Mouse (Mus musculus): Measurements from ENCODE around the gene Lypla2. TPM values are rescaled to one million over a fixed set of nuclear protein-coding genes. Genes with fewer than 3 reads are reported as not detected.
A peak's percentile ranks its signal among the peaks of the same experiment; 100 is the strongest.
"Not testable (repeated sequence)": the region's sequence is repeated elsewhere in the genome, so short reads cannot be mapped to it uniquely, and the experiment has no call there.

Gene Lypla2
- polyA plus RNA-seq, 1 experiment from 2014 or later: 204 TPM

DNA sequence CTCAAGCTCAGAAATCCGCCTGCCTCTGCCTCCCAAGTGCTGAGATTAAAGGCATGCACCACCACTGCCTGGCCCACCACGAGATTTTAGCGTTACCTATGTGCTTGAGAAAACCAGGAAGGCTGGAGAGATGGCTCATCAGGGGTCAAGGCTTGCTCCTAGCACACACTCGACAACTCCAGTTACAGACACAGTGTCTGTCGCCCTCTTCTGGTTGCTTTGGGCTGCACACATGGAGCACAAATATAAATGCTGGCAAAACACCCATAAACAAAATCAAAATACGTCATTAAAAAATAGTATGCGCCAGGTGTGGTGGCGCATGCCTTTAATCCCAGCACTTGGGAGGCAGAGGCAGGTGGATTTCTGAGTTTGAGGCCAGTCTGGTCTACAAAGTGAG, 31.4 kb downstream of the Lypla2 start:
- H3K27me3 ChIP-seq (ENCODE audit: poor library complexity, severe bottlenecking); H3K4me1 ChIP-seq; H3K27ac ChIP-seq; H3K9me3 ChIP-seq; DNase-seq (ENCODE audit: extremely low spot score, low spot score); H3K4me3 ChIP-seq: not testable (repeated sequence)
- H3K36me3 ChIP-seq (replicated peaks): peaks cover 30% of the 10 kb centered on the region
- 80% methylated on average over 8 of the region's 8 CpGs for WGBS

DNA sequence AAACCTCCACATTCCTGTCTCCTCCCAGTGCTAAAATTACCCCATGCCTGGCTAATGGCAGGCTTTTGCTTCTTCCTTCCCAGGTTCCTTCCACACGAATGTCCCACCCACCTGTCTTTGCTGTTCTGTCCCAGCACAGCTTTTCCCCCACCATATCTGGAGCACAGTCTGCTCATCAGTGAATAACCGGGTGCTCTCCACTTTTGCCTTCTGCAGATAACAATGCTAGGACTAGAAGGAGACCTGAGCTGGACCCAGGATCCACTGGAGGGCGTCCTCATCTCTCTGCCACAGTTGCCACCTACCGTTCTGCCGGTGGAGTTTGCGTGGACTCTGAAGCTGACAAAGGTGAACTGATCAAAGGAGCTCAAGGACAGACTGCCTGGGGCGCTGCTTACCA, 33.6 kb downstream of the Lypla2 start:
- H3K9me3 ChIP-seq: no peaks in the 10 kb centered on the region
- peaks cover 13% of the 10 kb centered on the region for H3K4me1 ChIP-seq
- 82% methylated on average over 7 of the region's 7 CpGs for WGBS
- no peak overlapping the region for H3K27ac ChIP-seq
- no peaks in the 10 kb centered on the region for H3K27me3 ChIP-seq (ENCODE audit: poor library complexity, severe bottlenecking)
- peaks cover 40% of the 10 kb centered on the region for H3K36me3 ChIP-seq (replicated peaks)
- no peak for DNase-seq (ENCODE audit: extremely low spot score, low spot score)
- no peak overlapping the region for H3K4me3 ChIP-seq

- Histone ChIP-seq H3K4me1 (peaks cover 13% of the 10 kb centered on the region), H3K4me3 (no peak overlapping the region), H3K36me3 (replicated peaks) (peaks cover 54% of the 10 kb centered on the region), H3K27ac (peak overlapping the region; percentile 54; the same call in 1 of the 2 replicates), H3K27me3 (ENCODE audit: poor library complexity, severe bottlenecking) (no peaks in the 10 kb centered on the region), H3K9me3 (no peaks in the 10 kb centered on the region)
- no peak for DNase-seq (ENCODE audit: extremely low spot score, low spot score)
- WGBS: 70% methylated on average over 5 of the region's 5 CpGs
These were observed 36.9 kb downstream of the Lypla2 start for GRCm38 (mm10) chr4:135935502-135935901.

DNA sequence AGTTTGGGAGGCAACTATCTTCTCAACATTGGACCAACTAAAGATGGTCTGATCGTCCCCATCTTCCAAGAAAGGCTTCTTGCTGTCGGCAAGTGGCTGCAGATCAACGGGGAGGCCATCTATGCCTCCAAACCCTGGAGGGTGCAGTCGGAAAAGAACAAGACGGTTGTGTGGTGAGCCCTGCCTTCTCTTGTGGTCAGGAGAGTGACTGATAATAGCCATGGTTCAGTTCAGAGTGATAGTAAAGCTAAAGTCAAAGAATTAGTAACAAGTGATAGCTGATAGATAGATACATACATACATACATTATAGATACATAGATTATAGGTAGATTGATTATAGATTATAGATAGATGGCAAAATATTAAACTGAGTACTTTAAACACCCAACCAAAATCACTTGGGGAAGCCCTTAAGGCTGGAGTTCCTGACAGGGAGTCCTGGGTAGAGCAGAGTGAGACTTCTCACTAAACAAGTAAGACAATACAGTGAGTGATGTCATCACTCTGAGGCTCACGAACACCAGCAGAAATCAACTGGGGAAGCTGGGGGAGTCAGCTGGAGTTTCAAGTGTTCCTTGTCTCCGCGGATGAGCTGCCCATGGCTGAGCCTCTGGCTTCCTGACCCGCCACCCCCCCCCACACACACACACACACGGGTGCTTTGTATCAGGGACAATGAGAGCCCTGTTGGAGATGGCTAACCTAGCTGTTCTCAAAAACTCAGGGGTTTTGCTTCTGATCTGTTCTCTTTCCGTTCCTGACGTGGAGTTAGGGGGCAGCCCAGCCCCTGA, 37.5 kb downstream of the Lypla2 start:
- DNase-seq (ENCODE audit: extremely low spot score, low spot score): no peak
- Histone ChIP-seq H3K36me3 (replicated peaks) (peaks cover 52% of the 10 kb centered on the region), H3K27me3 (ENCODE audit: poor library complexity, severe bottlenecking) (no peaks in the 10 kb centered on the region), H3K4me3 (no peak overlapping the region), H3K27ac (peak overlapping the region; percentile 54; the same call in 1 of the 2 replicates), H3K4me1 (peaks cover 13% of the 10 kb centered on the region), H3K9me3 (no peaks in the 10 kb centered on the region)
- 49% methylated on average over 12 of the region's 12 CpGs for WGBS

GRCm38 (mm10) chr4:135931832-135932231, 40.6 kb downstream of the Lypla2 start:
- WGBS: 66% methylated on average over 5 of the region's 5 CpGs
- Histone ChIP-seq H3K4me1 (peaks cover 13% of the 10 kb centered on the region), H3K27me3 (ENCODE audit: poor library complexity, severe bottlenecking) (no peaks in the 10 kb centered on the region), H3K9me3 (no peaks in the 10 kb centered on the region), H3K27ac (no peak overlapping the region), H3K4me3 (no peak overlapping the region), H3K36me3 (replicated peaks) (peaks cover 44% of the 10 kb centered on the region)
- no peak for DNase-seq (ENCODE audit: extremely low spot score, low spot score)

DNA sequence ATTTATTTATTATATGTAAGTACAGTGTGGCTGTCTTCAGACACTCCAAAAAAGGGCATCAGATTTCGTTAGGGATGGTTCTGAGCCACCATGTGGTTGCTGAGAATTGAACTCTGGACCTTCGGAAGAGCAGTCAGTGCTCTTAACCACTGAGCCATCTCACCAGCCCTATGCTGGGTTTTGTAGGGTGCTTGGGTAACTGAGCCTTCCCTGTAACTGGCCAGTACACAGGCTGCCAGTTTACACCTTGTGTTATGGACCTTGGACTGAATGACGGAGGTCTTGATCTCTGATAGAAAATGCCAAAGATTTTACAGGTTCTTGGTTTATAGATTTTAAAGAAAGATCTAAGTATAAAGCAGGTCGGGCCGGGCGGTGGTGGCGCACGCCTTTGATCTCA, 42.2 kb downstream of the Lypla2 start:
- Histone ChIP-seq H3K27ac (no peak overlapping the region), H3K4me3 (no peak overlapping the region), H3K9me3 (no peaks in the 10 kb centered on the region), H3K36me3 (replicated peaks) (peaks cover 58% of the 10 kb centered on the region), H3K4me1 (peaks cover 7% of the 10 kb centered on the region), H3K27me3 (ENCODE audit: poor library complexity, severe bottlenecking) (no peaks in the 10 kb centered on the region)
- no peak for DNase-seq (ENCODE audit: extremely low spot score, low spot score)
- 94% methylated on average over 8 of the region's 8 CpGs for WGBS

DNA sequence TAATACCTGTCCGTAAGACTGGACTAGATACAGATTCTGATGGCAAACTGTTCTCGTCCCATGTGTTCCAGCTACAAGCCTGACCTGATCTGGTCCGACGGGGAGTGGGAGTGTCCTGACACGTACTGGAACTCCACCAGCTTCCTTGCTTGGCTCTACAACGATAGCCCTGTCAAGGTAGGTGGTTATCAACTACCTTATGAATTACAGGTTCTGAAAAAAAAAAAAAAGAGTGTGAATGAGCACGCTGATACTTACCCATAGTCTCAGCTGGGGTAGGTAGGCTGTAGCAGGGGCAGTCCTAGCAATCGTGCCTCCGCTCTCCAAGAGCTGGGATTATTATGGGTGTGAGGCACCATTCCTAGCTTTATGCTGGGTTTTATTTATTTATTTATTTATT, 42.6 kb downstream of the Lypla2 start:
- Histone ChIP-seq H3K36me3 (replicated peaks) (peaks cover 58% of the 10 kb centered on the region), H3K4me1 (peaks cover 3% of the 10 kb centered on the region), H3K9me3 (no peaks in the 10 kb centered on the region), H3K27ac (no peak overlapping the region), H3K27me3 (ENCODE audit: poor library complexity, severe bottlenecking) (no peaks in the 10 kb centered on the region), H3K4me3 (no peak overlapping the region)
- WGBS: 93% methylated on average over 9 of the region's 9 CpGs
- DNase-seq (ENCODE audit: extremely low spot score, low spot score): no peak

GRCm38 (mm10) chr4:135929405-135929804, 43.0 kb downstream of the Lypla2 start:
- H3K4me1 ChIP-seq: no peaks in the 10 kb centered on the region
- 95% methylated on average over 5 of the region's 5 CpGs for WGBS
- DNase-seq (ENCODE audit: extremely low spot score, low spot score): no peak
- peaks cover 54% of the 10 kb centered on the region for H3K36me3 ChIP-seq (replicated peaks)
- H3K27me3 ChIP-seq (ENCODE audit: poor library complexity, severe bottlenecking): no peaks in the 10 kb centered on the region
- no peak overlapping the region for H3K27ac ChIP-seq
- H3K9me3 ChIP-seq: no peaks in the 10 kb centered on the region
- no peak overlapping the region for H3K4me3 ChIP-seq

DNA sequence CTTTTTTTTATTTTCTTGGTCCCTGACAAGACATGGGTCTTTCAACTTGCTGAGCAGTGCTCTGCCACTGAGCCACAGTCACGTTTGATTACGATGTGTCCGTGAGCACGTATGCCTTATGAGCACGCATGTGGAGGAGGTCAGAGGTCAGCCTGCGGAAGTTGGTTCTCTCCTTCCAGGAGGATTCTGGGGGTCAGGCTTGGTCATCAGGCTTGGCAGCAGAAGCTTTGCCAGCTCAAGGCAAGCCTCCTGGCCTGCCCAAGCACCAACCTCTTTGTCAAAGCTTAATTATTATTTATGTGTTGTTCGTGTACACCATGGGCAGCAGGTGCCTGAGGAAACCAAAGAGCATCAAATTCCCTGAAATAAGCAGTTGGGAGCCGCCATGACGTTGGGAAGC, 44.0 kb downstream of the Lypla2 start:
- Histone ChIP-seq H3K27ac (no peak overlapping the region), H3K36me3 (replicated peaks) (peaks cover 51% of the 10 kb centered on the region), H3K4me1 (no peaks in the 10 kb centered on the region), H3K9me3 (no peaks in the 10 kb centered on the region), H3K27me3 (ENCODE audit: poor library complexity, severe bottlenecking) (no peaks in the 10 kb centered on the region), H3K4me3 (no peak overlapping the region)
- 87% methylated on average over 9 of the region's 9 CpGs for WGBS
- no peak for DNase-seq (ENCODE audit: extremely low spot score, low spot score)

DNA sequence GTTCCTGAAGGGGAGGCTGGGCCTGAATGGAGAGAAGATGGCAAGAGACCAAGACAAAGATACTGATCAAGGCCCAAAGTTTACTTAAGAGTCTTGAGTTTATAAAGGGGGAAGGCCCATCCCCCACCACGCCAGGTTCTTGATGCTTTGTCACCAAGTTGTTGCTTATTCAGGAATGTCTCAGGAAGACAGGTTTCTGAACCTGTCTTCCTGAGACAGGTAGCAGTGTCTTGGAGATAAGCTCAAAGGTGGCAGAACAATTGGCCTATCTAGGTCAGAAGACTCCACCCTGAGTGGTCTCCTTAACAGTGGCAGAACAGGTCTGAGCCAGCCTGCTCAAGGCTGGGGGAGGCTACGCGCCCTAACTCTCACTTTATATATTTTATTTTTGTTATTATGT, 45.6 kb downstream of the Lypla2 start:
- peaks cover 2% of the 10 kb centered on the region for H3K4me1 ChIP-seq
- WGBS: 97% methylated on average over 3 of the region's 3 CpGs
- no peak for DNase-seq (ENCODE audit: extremely low spot score, low spot score)

GRCm38 (mm10) chr4:135926195-135926808, 46.1 kb downstream of the Lypla2 start:
- Histone ChIP-seq H3K4me1 (peaks cover 8% of the 10 kb centered on the region), H3K4me3 (no peak overlapping the region), H3K36me3 (replicated peaks) (peaks cover 46% of the 10 kb centered on the region), H3K27me3 (ENCODE audit: poor library complexity, severe bottlenecking) (no peaks in the 10 kb centered on the region), H3K27ac (no peak overlapping the region), H3K9me3 (no peaks in the 10 kb centered on the region)
- WGBS: 86% methylated on average over 10 of the region's 10 CpGs
- DNase-seq (ENCODE audit: extremely low spot score, low spot score): no peak

More for the DNA sequence above, 45.6 kb downstream of the Lypla2 start:
- H3K4me3 ChIP-seq: no peak overlapping the region
- H3K9me3 ChIP-seq: no peaks in the 10 kb centered on the region
- H3K36me3 ChIP-seq (replicated peaks): peaks cover 48% of the 10 kb centered on the region
- no peaks in the 10 kb centered on the region for H3K27me3 ChIP-seq (ENCODE audit: poor library complexity, severe bottlenecking)
- H3K27ac ChIP-seq: no peak overlapping the region

DNA sequence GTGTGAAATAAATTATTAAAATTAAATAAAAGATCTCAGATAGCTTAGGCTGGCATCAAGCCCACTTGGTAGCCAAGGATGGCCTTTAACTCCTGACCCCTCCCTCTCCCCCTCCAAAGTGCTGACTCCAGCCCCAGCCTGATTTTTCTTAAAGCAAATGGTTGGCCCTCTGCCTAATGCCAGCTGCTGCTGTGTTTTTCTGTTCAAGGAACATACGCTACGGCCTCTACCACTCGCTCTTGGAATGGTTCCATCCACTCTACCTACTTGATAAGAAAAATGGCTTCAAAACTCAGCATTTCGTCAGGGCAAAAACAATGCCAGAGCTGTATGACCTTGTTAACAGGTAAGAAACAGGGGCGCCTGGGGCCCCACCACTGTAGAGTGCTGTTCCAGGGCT, 47.1 kb downstream of the Lypla2 start:
- Histone ChIP-seq H3K4me1 (peaks cover 15% of the 10 kb centered on the region), H3K4me3 (no peak overlapping the region), H3K9me3 (no peaks in the 10 kb centered on the region), H3K36me3 (replicated peaks) (peaks cover 37% of the 10 kb centered on the region), H3K27me3 (ENCODE audit: poor library complexity, severe bottlenecking) (no peaks in the 10 kb centered on the region), H3K27ac (no peak overlapping the region)
- no peak for DNase-seq (ENCODE audit: extremely low spot score, low spot score)
- WGBS: 93% methylated on average over 5 of the region's 5 CpGs

DNA sequence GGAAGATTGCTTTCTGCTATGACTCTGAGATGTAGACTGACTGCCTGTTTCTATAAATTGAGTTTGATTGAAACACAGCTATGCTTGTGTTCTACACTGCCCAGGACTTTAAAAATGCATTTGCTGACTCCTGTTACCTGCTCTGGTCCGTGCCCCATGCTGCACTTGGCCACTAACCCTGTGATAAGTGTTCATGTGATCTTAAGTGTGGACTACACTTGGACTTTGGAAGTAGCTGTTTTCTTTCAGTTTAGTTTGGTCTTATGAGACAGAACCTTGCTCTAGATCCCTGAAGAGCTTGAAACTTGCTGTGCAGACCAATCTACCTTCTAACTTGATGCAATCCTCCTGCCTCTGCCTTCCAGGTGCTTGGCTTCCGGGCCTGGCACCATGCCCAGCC, 48.0 kb downstream of the Lypla2 start:
- Histone ChIP-seq H3K27me3 (ENCODE audit: poor library complexity, severe bottlenecking) (no peaks in the 10 kb centered on the region), H3K27ac (no peak overlapping the region), H3K4me1 (peaks cover 17% of the 10 kb centered on the region), H3K9me3 (no peaks in the 10 kb centered on the region), H3K4me3 (no peak overlapping the region), H3K36me3 (replicated peaks) (peaks cover 37% of the 10 kb centered on the region)
- DNase-seq (ENCODE audit: extremely low spot score, low spot score): no peak
- 89% methylated on average over 2 of the region's 2 CpGs for WGBS
